Mouse (Mus musculus): Measurements from ENCODE around the gene Ccl20. TPM values are rescaled to one million over a fixed set of nuclear protein-coding genes. Genes with fewer than 3 reads are reported as not detected.

The Ccl20 gene
- total RNA-seq, 2 experiments from 2014 or later, result not detected

GRCm38 (mm10) chr1:83137847-83138246 is 21.3 kb downstream of the Ccl20 start:
- intact Hi-C loops (cut with DNase I), result no loop called here
- no peak for DNase-seq

- DNase-seq, result no peak
Measured at GRCm38 (mm10) chr1:83138721-83139120, 22.2 kb downstream of the Ccl20 start.

GRCm38 (mm10) chr1:83141510-83141909 is 24.9 kb downstream of the Ccl20 start:
- DNase-seq, result no peak
- intact Hi-C loops (cut with DNase I), result no loop called here

More at GRCm38 (mm10) chr1:83138721-83139120, 22.2 kb downstream of the Ccl20 start:
- intact Hi-C loops (cut with DNase I), result no loop called here

GRCm38 (mm10) chr1:83142055-83142454 is 25.5 kb downstream of the Ccl20 start:
- no peak for DNase-seq
- intact Hi-C loops (cut with DNase I), result no loop called here

GRCm38 (mm10) chr1:83146547-83146946 is 30.0 kb downstream of the Ccl20 start:
- DNase-seq, result no peak
- intact Hi-C loops (cut with DNase I), result no loop called here

GRCm38 (mm10) chr1:83150227-83150626 is 33.7 kb downstream of the Ccl20 start:
- DNase-seq, result no peak
- intact Hi-C loops (cut with DNase I), result no loop called here

GRCm38 (mm10) chr1:83152961-83153360 is 36.4 kb downstream of the Ccl20 start:
- intact Hi-C loops (cut with DNase I), result no loop called here
- DNase-seq, result no peak

GRCm38 (mm10) chr1:83156876-83157275 is 40.3 kb downstream of the Ccl20 start:
- intact Hi-C loops (cut with DNase I), result no loop called here
- DNase-seq, result no peak

GRCm38 (mm10) chr1:83159603-83160002 is 43.0 kb downstream of the Ccl20 start, which contains the start of gene Daw1:
Gene Daw1, plus strand, starts transcription at chr1:83159752.
- intact Hi-C loops (cut with DNase I), result no loop called here
- peak; percentile 87 for DNase-seq

GRCm38 (mm10) chr1:83161658-83162057 is 45.1 kb downstream of the Ccl20 start:
- intact Hi-C loops (cut with DNase I), result no loop called here
- no peak for DNase-seq

- DNase-seq, result no peak
- intact Hi-C loops (cut with DNase I), result no loop called here
Measured at GRCm38 (mm10) chr1:83164027-83164426, 47.5 kb downstream of the Ccl20 start.

Other genes starting within 250 kb of the Ccl20 start
- under 1 TPM; 0.46 to 0.84 TPM for gene A030005L19Rik, start 203.4 kb upstream of the Ccl20 start, total RNA-seq (2021)
- not detected for gene A030014E15Rik, start 191.8 kb upstream of the Ccl20 start, total RNA-seq (2021)
- gene Gm6217, start 185.4 kb upstream of the Ccl20 start, total RNA-seq (2021), result not detected
- not detected for gene A030003K21Rik, start 173.4 kb upstream of the Ccl20 start, total RNA-seq (2021)
- gene Gm7544, start 160.8 kb upstream of the Ccl20 start, total RNA-seq (2021), result not detected
- gene Gm47955, start 156.5 kb upstream of the Ccl20 start, total RNA-seq (2021), result not detected
- not detected for gene Gm47959, start 116.2 kb upstream of the Ccl20 start, total RNA-seq (2021)
- under 1 TPM; 0.64 to 0.94 TPM for gene Slc19a3, start 78.3 kb upstream of the Ccl20 start, total RNA-seq (2021)
- not detected for gene Krtap28-10, start 74.3 kb upstream of the Ccl20 start, total RNA-seq (2021)
- not detected for gene Gm47969, start 71.8 kb upstream of the Ccl20 start, total RNA-seq (2021)
- not detected for gene A030005K14Rik, start 57.4 kb upstream of the Ccl20 start, total RNA-seq (2021)
- gene Krtap28-13, start 55.8 kb upstream of the Ccl20 start, total RNA-seq (2021), result not detected
- gene Daw1, start 43.0 kb downstream of the Ccl20 start, total RNA-seq (2021), result under 1 TPM; 0.56 to 0.90 TPM

Data from left cerebral cortex, postnatal 4 days (tissue).